Mouse (Mus musculus) left cerebral cortex, adult 2 months (tissue): ENCODE measurements around the gene Rtn1. TPM values are rescaled to one million over a fixed set of nuclear protein-coding genes. Genes with fewer than 3 reads are reported as not detected.

ENCODE experiments used
- DNase-seq, 2 experiments: peaks; one replicate each; pipeline ENCODE4 v3.0.0; 2021 to 2022; ENCODE audit warnings: low spot score in 2 of 2, mixed read lengths in 1 of 2; ENCODE audit errors: extremely low spot score in 1 of 2
- H3K27ac ChIP-seq: fragments of 200-600 bp; 2 replicates; pipeline ENCODE4 v1.8.1; 2022
- H3K4me3 ChIP-seq: fragments of 200-600 bp; 2 replicates; pipeline ENCODE4 v1.8.1; 2022
- CTCF ChIP-seq: fragments of 200-600 bp; IDR thresholded peaks from 2 replicates; pipeline ENCODE4 v1.8.1; 2022; ENCODE audit warnings: antibody characterized with exemption, mild to moderate bottlenecking, moderate library complexity
- intact Hi-C: fragments of 180-260 bp; cut with DNase I; formaldehyde crosslinking; loops from one replicate; pipeline ENCODE4 v1.15.1; 2025
- total RNA-seq, 2 experiments: library from RNA; stranded (reverse); gene quantifications; 2 replicates each; pipeline ENCODE4 v1.2.3; 2021

The Rtn1 gene
- total RNA-seq, 2 experiments from 2014 or later = 1,445 to 1,455 TPM

GRCm38 (mm10) chr12:72232826-72233790 lies 175.7 kb downstream of the Rtn1 start:
- intact Hi-C loops = no loop called here
- Histone ChIP-seq H3K27ac (peak overlapping the region; percentile 93), H3K4me3 (peak overlapping the region; percentile 83)
- DNase-seq = no peak
- no peak for TF ChIP-seq CTCF

- no peak for DNase-seq
- no peak overlapping the region; the same call in 1 of the 2 replicates for H3K27ac ChIP-seq
- H3K4me3 ChIP-seq = peak overlapping the region; percentile 83
- TF ChIP-seq CTCF = no peak
- intact Hi-C loops = no loop called here
Observed at GRCm38 (mm10) chr12:72232176-72232575, 176.7 kb downstream of the Rtn1 start.

GRCm38 (mm10) chr12:72229451-72230196 lies 179.2 kb downstream of the Rtn1 start:
- Histone ChIP-seq H3K4me3 (no peak overlapping the region), H3K27ac (peak overlapping the region; percentile 20)
- intact Hi-C loops = loop anchor here (5.0 kb wide), 1 partner anchor 142 kb away; the partner anchor contains the start of genes Jkamp and L3hypdh
- no peak for DNase-seq
- no peak for TF ChIP-seq CTCF

GRCm38 (mm10) chr12:72227731-72228130 lies 181.1 kb downstream of the Rtn1 start:
- TF ChIP-seq CTCF = no peak
- DNase-seq = no peak
- Histone ChIP-seq H3K4me3 (no peak overlapping the region), H3K27ac (no peak overlapping the region)
- intact Hi-C loops = loop anchor here (5.0 kb wide), 1 partner anchor 140 kb away; the partner anchor contains the start of genes Jkamp and L3hypdh

GRCm38 (mm10) chr12:72225371-72225770 lies 183.5 kb downstream of the Rtn1 start:
- no peak for DNase-seq
- Histone ChIP-seq H3K27ac (0 out of 2 replicates have a peak overlapping the region, but pooled peaks have one; percentile 32), H3K4me3 (no peak overlapping the region)
- no peak for TF ChIP-seq CTCF
- intact Hi-C loops = loop anchor here (5.0 kb wide), 1 partner anchor 138 kb away; the partner anchor contains the start of genes Jkamp and L3hypdh

- no peak overlapping the region for H3K4me3 ChIP-seq
- no peak overlapping the region for H3K27ac ChIP-seq
Observed at GRCm38 (mm10) chr12:72223557-72224102, 185.2 kb downstream of the Rtn1 start.

GRCm38 (mm10) chr12:72213554-72213953 lies 195.3 kb downstream of the Rtn1 start:
- DNase-seq = no peak
- Histone ChIP-seq H3K27ac (peak overlapping the region; percentile 26; the same call in 1 of the 2 replicates), H3K4me3 (no peak overlapping the region)
- intact Hi-C loops = loop anchor here (5.0 kb wide), 1 partner anchor 111 kb away; no protein-coding TSS in a partner anchor
- TF ChIP-seq CTCF = no peak

More at GRCm38 (mm10) chr12:72223557-72224102, 185.2 kb downstream of the Rtn1 start:
- DNase-seq = peak in 1 of 2 experiments; percentile 9
- TF ChIP-seq CTCF = no peak
- intact Hi-C loops = no loop called here

- Histone ChIP-seq H3K27ac (peak overlapping the region; percentile 80), H3K4me3 (no peak overlapping the region)
- no peak for DNase-seq
- intact Hi-C loops = no loop called here
- no peak; the same call in 1 of the 2 replicates for TF ChIP-seq CTCF
Observed at GRCm38 (mm10) chr12:72200828-72201227, 208.0 kb downstream of the Rtn1 start.

- no peak for DNase-seq
- intact Hi-C loops = no loop called here
- no peak overlapping the region for H3K27ac ChIP-seq
- H3K4me3 ChIP-seq = no peak overlapping the region
- no peak for TF ChIP-seq CTCF
Observed at GRCm38 (mm10) chr12:72197925-72198486, 210.8 kb downstream of the Rtn1 start.

GRCm38 (mm10) chr12:72197434-72197833 lies 211.4 kb downstream of the Rtn1 start:
- TF ChIP-seq CTCF = no peak
- intact Hi-C loops = no loop called here

GRCm38 (mm10) chr12:72184929-72185328 lies 223.9 kb downstream of the Rtn1 start, which contains the start of gene Ccdc175:
Ccdc175 (minus strand) TSS chr12:72185029.
- no peak for TF ChIP-seq CTCF
- intact Hi-C loops = no loop called here
- H3K4me3 ChIP-seq = no peak within 1 kb of the TSS
- no peak for DNase-seq
- H3K27ac ChIP-seq = no peak within 1 kb of the TSS

More at GRCm38 (mm10) chr12:72197434-72197833, 211.4 kb downstream of the Rtn1 start:
- no peak overlapping the region for H3K27ac ChIP-seq
- no peak for DNase-seq
- no peak overlapping the region for H3K4me3 ChIP-seq
